Mouse (Mus musculus) midbrain, embryonic 12.5 days (tissue): Measurements from ENCODE around the gene Ackr2. TPM values are rescaled to one million over a fixed set of nuclear protein-coding genes. Genes with fewer than 3 reads are reported as not detected.

Source experiments
- ATAC-seq: fragments of 200-750 bp; cut with Nextera tagmentation; 2 replicates; pipeline ENCODE4 v1.8.0; 2017; ENCODE audit warnings: low read depth, moderate TSS enrichment, moderate library complexity; ENCODE audit not compliant: low FRiP score
- H3K27ac ChIP-seq: fragments of 300-500 bp; sonication (generic); replicated peaks from 2 replicates; pipeline ENCODE4 v1.5.1; 2016; ENCODE audit warnings: mild to moderate bottlenecking
- H3K27me3 ChIP-seq: fragments of 300-500 bp; sonication (generic); 2 replicates; pipeline ENCODE4 v1.6.1; 2016; ENCODE audit warnings: mild to moderate bottlenecking
- H3K36me3 ChIP-seq: fragments of 300-500 bp; sonication (generic); 2 replicates; pipeline ENCODE4 v1.6.1; 2016
- H3K4me1 ChIP-seq: fragments of 300-500 bp; sonication (generic); 2 replicates; pipeline ENCODE4 v1.6.1; 2016
- H3K4me2 ChIP-seq: fragments of 300-500 bp; sonication (generic); replicated peaks from 2 replicates; pipeline ENCODE4 v1.6.1; 2016; ENCODE audit warnings: mild to moderate bottlenecking, moderate library complexity
- H3K4me3 ChIP-seq: fragments of 300-500 bp; sonication (generic); 2 replicates; pipeline ENCODE4 v1.5.1; 2016; ENCODE audit warnings: mild to moderate bottlenecking
- H3K9ac ChIP-seq: fragments of 300-500 bp; sonication (generic); replicated peaks from 2 replicates; pipeline ENCODE4 v1.6.1; 2016; ENCODE audit warnings: mild to moderate bottlenecking, moderate library complexity
- H3K9me3 ChIP-seq: fragments of 300-500 bp; sonication (generic); 2 replicates; pipeline ENCODE4 v1.6.1; 2016; ENCODE audit warnings: mild to moderate bottlenecking
- WGBS: fragments of 180-500 bp; shearing (Covaris S2); methylation state at CpG from one replicate; pipeline ENCODE4 v1.1.7; 2016; 5-methylcytosine and 5-hydroxymethylcytosine counted together
- polyA plus RNA-seq: library from polyadenylated mRNA; unstranded; fragments of >200 nt; fragmentation: Nextera tagmentation; extraction: Ambion mirVana; gene quantifications from 2 replicates; pipeline ENCODE4 v1.2.1, GENCODE M21; 2016

Ackr2 gene
- polyA plus RNA-seq, 1 experiment from 2014 or later = 1.4 TPM

- no peaks in the 10 kb centered on the region for H3K27me3 ChIP-seq
- no peak overlapping the region for H3K4me2 ChIP-seq
- H3K36me3 ChIP-seq = no peaks in the 10 kb centered on the region
- WGBS = 76% methylated on average over 7 of the region's 7 CpGs
- H3K4me3 ChIP-seq = no peak overlapping the region
- no peaks in the 10 kb centered on the region for H3K9me3 ChIP-seq
- H3K27ac ChIP-seq = no peak overlapping the region
- ATAC-seq = no peak
- H3K9ac ChIP-seq = no peak overlapping the region
- peaks cover 4% of the 10 kb centered on the region; the same call in 1 of the 2 replicates for H3K4me1 ChIP-seq
Observed at GRCm38 (mm10) chr9:121894447-121894846, 3.7 kb upstream of the Ackr2 start.

GRCm38 (mm10) chr9:121895392-121895993 lies 2.7 kb upstream of the Ackr2 start:
- 82% methylated on average over 7 of the region's 7 CpGs for WGBS
- Histone ChIP-seq H3K27me3 (no peaks in the 10 kb centered on the region), H3K4me2 (no peak overlapping the region), H3K27ac (no peak overlapping the region), H3K36me3 (no peaks in the 10 kb centered on the region), H3K4me1 (peaks cover 2% of the 10 kb centered on the region; the same call in 1 of the 2 replicates), H3K9me3 (no peaks in the 10 kb centered on the region), H3K4me3 (no peak overlapping the region), H3K9ac (no peak overlapping the region)
- no peak for ATAC-seq

GRCm38 (mm10) chr9:121896820-121897219 lies 1.3 kb upstream of the Ackr2 start:
- ATAC-seq = no peak
- Histone ChIP-seq H3K27ac (no peak overlapping the region), H3K4me1 (no peaks in the 10 kb centered on the region; the same call in 1 of the 2 replicates), H3K9me3 (no peaks in the 10 kb centered on the region), H3K36me3 (no peaks in the 10 kb centered on the region), H3K4me2 (no peak overlapping the region), H3K27me3 (no peaks in the 10 kb centered on the region), H3K9ac (no peak overlapping the region), H3K4me3 (no peak overlapping the region)
- WGBS = 90% methylated on average over 4 of the region's 4 CpGs

- H3K4me1 ChIP-seq = no peaks in the 10 kb centered on the region; the same call in 1 of the 2 replicates
- 79% methylated on average over 6 of the region's 6 CpGs for WGBS
- ATAC-seq = no peak
- no peaks in the 10 kb centered on the region for H3K36me3 ChIP-seq
- no peak overlapping the region for H3K9ac ChIP-seq
- H3K9me3 ChIP-seq = no peaks in the 10 kb centered on the region
- H3K4me2 ChIP-seq = no peak overlapping the region
- no peak overlapping the region for H3K27ac ChIP-seq
- H3K4me3 ChIP-seq = no peak overlapping the region
- no peaks in the 10 kb centered on the region for H3K27me3 ChIP-seq
Observed at GRCm38 (mm10) chr9:121899306-121899705, 1.2 kb downstream of the Ackr2 start.

- Histone ChIP-seq H3K27me3 (no peaks in the 10 kb centered on the region), H3K9ac (no peak overlapping the region), H3K36me3 (no peaks in the 10 kb centered on the region), H3K4me1 (no peaks in the 10 kb centered on the region), H3K4me3 (no peak overlapping the region), H3K9me3 (no peaks in the 10 kb centered on the region), H3K27ac (no peak overlapping the region), H3K4me2 (no peak overlapping the region)
- 84% methylated on average over 5 of the region's 5 CpGs for WGBS
- no peak for ATAC-seq
Observed at GRCm38 (mm10) chr9:121900282-121900855, 2.2 kb downstream of the Ackr2 start.

GRCm38 (mm10) chr9:121901710-121902700 lies 3.9 kb downstream of the Ackr2 start:
- Histone ChIP-seq H3K4me3 (no peak overlapping the region), H3K36me3 (no peaks in the 10 kb centered on the region), H3K27ac (no peak overlapping the region), H3K27me3 (no peaks in the 10 kb centered on the region), H3K4me1 (no peaks in the 10 kb centered on the region), H3K9ac (no peak overlapping the region), H3K9me3 (no peaks in the 10 kb centered on the region), H3K4me2 (no peak overlapping the region)
- 75% methylated on average over 5 of the region's 5 CpGs for WGBS
- ATAC-seq = no peak

GRCm38 (mm10) chr9:121903476-121904305 lies 5.5 kb downstream of the Ackr2 start:
- H3K4me2 ChIP-seq = no peak overlapping the region
- H3K4me3 ChIP-seq = no peak overlapping the region
- H3K4me1 ChIP-seq = no peaks in the 10 kb centered on the region
- no peaks in the 10 kb centered on the region for H3K9me3 ChIP-seq
- H3K27ac ChIP-seq = no peak overlapping the region
- no peak overlapping the region for H3K9ac ChIP-seq
- H3K27me3 ChIP-seq = no peaks in the 10 kb centered on the region
- H3K36me3 ChIP-seq = no peaks in the 10 kb centered on the region
- ATAC-seq = no peak
- WGBS = 84% methylated on average over 8 of the region's 8 CpGs

GRCm38 (mm10) chr9:121904319-121904718 lies 6.2 kb downstream of the Ackr2 start:
- Histone ChIP-seq H3K4me2 (no peak overlapping the region), H3K9ac (no peak overlapping the region), H3K9me3 (no peaks in the 10 kb centered on the region), H3K27me3 (no peaks in the 10 kb centered on the region), H3K4me3 (no peak overlapping the region), H3K4me1 (no peaks in the 10 kb centered on the region), H3K36me3 (no peaks in the 10 kb centered on the region), H3K27ac (no peak overlapping the region)
- WGBS = 84% methylated on average over 4 of the region's 4 CpGs
- no peak for ATAC-seq

GRCm38 (mm10) chr9:121904946-121905345 lies 6.8 kb downstream of the Ackr2 start:
- Histone ChIP-seq H3K9ac (no peak overlapping the region), H3K9me3 (no peaks in the 10 kb centered on the region), H3K36me3 (no peaks in the 10 kb centered on the region), H3K27me3 (no peaks in the 10 kb centered on the region), H3K27ac (no peak overlapping the region), H3K4me1 (no peaks in the 10 kb centered on the region), H3K4me3 (no peak overlapping the region), H3K4me2 (no peak overlapping the region)
- 92% methylated on average over 7 of the region's 7 CpGs for WGBS
- ATAC-seq = no peak

- no peaks in the 10 kb centered on the region for H3K4me1 ChIP-seq
- H3K4me2 ChIP-seq = no peak overlapping the region
- no peaks in the 10 kb centered on the region for H3K9me3 ChIP-seq
- H3K9ac ChIP-seq = no peak overlapping the region
- H3K4me3 ChIP-seq = no peak overlapping the region
- no peak for ATAC-seq
- 89% methylated on average over 4 of the region's 4 CpGs for WGBS
- no peaks in the 10 kb centered on the region for H3K27me3 ChIP-seq
- no peak overlapping the region for H3K27ac ChIP-seq
- no peaks in the 10 kb centered on the region for H3K36me3 ChIP-seq
Observed at GRCm38 (mm10) chr9:121905556-121906185, 7.5 kb downstream of the Ackr2 start.

GRCm38 (mm10) chr9:121906456-121906855 lies 8.3 kb downstream of the Ackr2 start:
- 84% methylated on average over 5 of the region's 5 CpGs for WGBS
- H3K36me3 ChIP-seq = no peaks in the 10 kb centered on the region

More at GRCm38 (mm10) chr9:121906456-121906855, 8.3 kb downstream of the Ackr2 start:
- Histone ChIP-seq H3K4me2 (no peak overlapping the region), H3K27ac (no peak overlapping the region), H3K27me3 (no peaks in the 10 kb centered on the region), H3K9me3 (no peaks in the 10 kb centered on the region), H3K4me1 (no peaks in the 10 kb centered on the region), H3K9ac (no peak overlapping the region), H3K4me3 (no peak overlapping the region)
- ATAC-seq = no peak
